Mouse (Mus musculus) MEL (cell line): Measurements from ENCODE around the gene Foxi2. TPM values are rescaled to one million over a fixed set of nuclear protein-coding genes. Genes with fewer than 3 reads are reported as not detected.

Experiments
- DNase-seq: peaks from one replicate; pipeline ENCODE4 v3.0.0; 2011; ENCODE audit warnings: low read depth, low spot score
- H3K27ac ChIP-seq: 2 replicates; pipeline ENCODE4 v1.5.1; 2012; ENCODE audit warnings: low read depth, mild to moderate bottlenecking, control low read depth, low read length, moderate library complexity; ENCODE audit not compliant: control insufficient read depth
- H3K27me3 ChIP-seq, 2 experiments: fragments of 150-350 bp in 1 of 2; sonication (generic) in 1 of 2; 2 replicates each; pipeline ENCODE4 v1.6.1; 2012; ENCODE audit warnings: low read length in 2 of 2, mild to moderate bottlenecking in 2 of 2, improper control_type of control experiment in 1 of 2, moderate library complexity in 1 of 2; ENCODE audit not compliant: insufficient read depth in 2 of 2, control insufficient read depth in 1 of 2
- H3K36me3 ChIP-seq, 2 experiments: 2 replicates each; pipeline ENCODE4 v1.6.1; 2012 to 2014; ENCODE audit warnings: low read length in 2 of 2, improper control_type of control experiment in 1 of 2, inconsistent platforms in 1 of 2, mild to moderate bottlenecking in 1 of 2; ENCODE audit not compliant: insufficient read depth in 2 of 2, control insufficient read depth in 1 of 2
- H3K4me1 ChIP-seq, 2 experiments: fragments of 150-350 bp in 1 of 2; sonication (generic) in 1 of 2; 2 replicates each; pipeline ENCODE4 v1.6.1; 2012; ENCODE audit warnings: low read length in 2 of 2, improper control_type of control experiment in 1 of 2, mild to moderate bottlenecking in 1 of 2; ENCODE audit not compliant: insufficient read depth in 2 of 2, control insufficient read depth in 1 of 2
- H3K4me3 ChIP-seq, 2 experiments: fragments of 150-350 bp in 1 of 2; sonication (generic) in 1 of 2; 2 replicates each; pipeline ENCODE4 v1.5.1; 2012; ENCODE audit warnings: low read depth in 2 of 2, low read length in 2 of 2, mild to moderate bottlenecking in 2 of 2, moderate library complexity in 2 of 2, control low read depth in 1 of 2, improper control_type of control experiment in 1 of 2; ENCODE audit not compliant: control insufficient read depth in 1 of 2, insufficient read depth in 1 of 2
- H3K79me2 ChIP-seq: 2 replicates; pipeline ENCODE4 v1.6.1; 2012; ENCODE audit warnings: mild to moderate bottlenecking, low read length, moderate library complexity; ENCODE audit not compliant: control insufficient read depth, poor library complexity, insufficient read depth
- H3K9ac ChIP-seq: 2 replicates; pipeline ENCODE4 v1.6.1; 2012; ENCODE audit warnings: low read depth, mild to moderate bottlenecking, control low read depth, low read length, moderate library complexity; ENCODE audit not compliant: control insufficient read depth, poor library complexity, severe bottlenecking
- H3K9me3 ChIP-seq: fragments of 150-350 bp; sonication (generic); replicated peaks from 2 replicates; pipeline ENCODE4 v1.6.1; 2012; ENCODE audit warnings: mild to moderate bottlenecking, low read length, improper control_type of control experiment, moderate library complexity; ENCODE audit not compliant: insufficient read depth
- CTCF ChIP-seq, 3 experiments: IDR thresholded peaks in 2 of 3; conservative IDR thresholded peaks in 1 of 3; 2 replicates each; pipeline ENCODE4 v1.5.1; 2011 to 2012; ENCODE audit warnings: low read length in 3 of 3, low read depth in 2 of 3, mild to moderate bottlenecking in 2 of 3, improper control_type of control experiment in 1 of 3, inconsistent platforms in 1 of 3, mixed read lengths in 1 of 3, moderate library complexity in 1 of 3; ENCODE audit not compliant: control insufficient read depth in 1 of 3, insufficient read depth in 1 of 3, poor library complexity in 1 of 3, severe bottlenecking in 1 of 3
- E2F4 ChIP-seq: IDR thresholded peaks from 2 replicates; pipeline ENCODE4 v1.6.1; 2011; ENCODE audit warnings: low read depth, low read length, improper control_type of control experiment, borderline replicate concordance
- ELF1 ChIP-seq: IDR thresholded peaks from 2 replicates; pipeline ENCODE4 v1.6.1; 2014; ENCODE audit warnings: low read depth, mild to moderate bottlenecking, inconsistent platforms, low read length, improper control_type of control experiment, moderate library complexity
- EP300 ChIP-seq, 2 experiments: IDR thresholded peaks; 2 replicates each; pipeline ENCODE4 v1.6.1; 2011; ENCODE audit warnings: improper control_type of control experiment in 2 of 2, low read length in 2 of 2, low read depth in 1 of 2, mild to moderate bottlenecking in 1 of 2
- ETS1 ChIP-seq: IDR thresholded peaks from 2 replicates; pipeline ENCODE4 v1.6.1; 2012; ENCODE audit warnings: low read depth, mild to moderate bottlenecking, inconsistent platforms, low read length, improper control_type of control experiment, moderate library complexity
- GABPA ChIP-seq: IDR thresholded peaks from 2 replicates; pipeline ENCODE4 v1.6.1; 2012; ENCODE audit warnings: low read depth, mild to moderate bottlenecking, inconsistent platforms, low read length, improper control_type of control experiment, moderate library complexity
- GATA1 ChIP-seq: IDR thresholded peaks from 2 replicates; pipeline ENCODE4 v1.6.1; 2011; ENCODE audit warnings: low read depth, low read length, improper control_type of control experiment
- JUND ChIP-seq: IDR thresholded peaks from 2 replicates; pipeline ENCODE4 v1.6.1; 2011; ENCODE audit warnings: low read depth, mild to moderate bottlenecking, improper control_type of control experiment, low read length
- KAT2A ChIP-seq: conservative IDR thresholded peaks from 2 replicates; pipeline ENCODE4 v1.6.1; 2012; ENCODE audit warnings: low read depth, low read length, improper control_type of control experiment, inconsistent platforms
- MAX ChIP-seq: IDR thresholded peaks from 2 replicates; pipeline ENCODE4 v1.6.1; 2011; ENCODE audit warnings: low read length, improper control_type of control experiment
- MAZ ChIP-seq: IDR thresholded peaks from 2 replicates; pipeline ENCODE4 v1.6.1; 2012; ENCODE audit warnings: low read depth, mild to moderate bottlenecking, inconsistent platforms, low read length, improper control_type of control experiment
- MEF2A ChIP-seq: IDR thresholded peaks from 2 replicates; pipeline ENCODE4 v1.6.1; 2014; ENCODE audit warnings: low read depth, mild to moderate bottlenecking, inconsistent platforms, low read length, improper control_type of control experiment; ENCODE audit not compliant: poor library complexity, insufficient replicate concordance, severe bottlenecking; ENCODE audit errors: extremely low read depth
- MYB ChIP-seq: IDR thresholded peaks from 2 replicates; pipeline ENCODE4 v1.6.1; 2011; ENCODE audit warnings: mild to moderate bottlenecking, low read depth, low read length, improper control_type of control experiment
- MYC ChIP-seq: IDR thresholded peaks from 2 replicates; pipeline ENCODE4 v1.6.1; 2011; ENCODE audit warnings: low read depth, mild to moderate bottlenecking, low read length, improper control_type of control experiment, moderate library complexity
- NRF1 ChIP-seq: IDR thresholded peaks from 2 replicates; pipeline ENCODE4 v1.6.1; 2014; ENCODE audit warnings: low read depth, mild to moderate bottlenecking, inconsistent platforms, low read length, improper control_type of control experiment, moderate library complexity; ENCODE audit not compliant: poor library complexity, insufficient read depth, severe bottlenecking
- POLR2A ChIP-seq, 2 experiments: IDR thresholded peaks; 2 replicates each; pipeline ENCODE4 v1.6.1; 2011 to 2012; ENCODE audit warnings: low read length in 2 of 2, mild to moderate bottlenecking in 2 of 2, control low read depth in 1 of 2, improper control_type of control experiment in 1 of 2, low read depth in 1 of 2, moderate library complexity in 1 of 2; ENCODE audit not compliant: control insufficient read depth in 1 of 2, insufficient read depth in 1 of 2, poor library complexity in 1 of 2
- POLR2AphosphoS2 ChIP-seq: IDR thresholded peaks from 2 replicates; pipeline ENCODE4 v1.6.1; 2011; ENCODE audit warnings: low read length, improper control_type of control experiment
- POLR2AphosphoS5 ChIP-seq: IDR thresholded peaks from 2 replicates; pipeline ENCODE4 v1.6.1; 2012; ENCODE audit warnings: low read depth, borderline replicate concordance, mild to moderate bottlenecking, inconsistent platforms, low read length, moderate library complexity, mixed read lengths
- RAD21 ChIP-seq: IDR thresholded peaks from 2 replicates; pipeline ENCODE4 v1.6.1; 2011; ENCODE audit warnings: mild to moderate bottlenecking, low read depth, low read length, improper control_type of control experiment
- RCOR1 ChIP-seq: IDR thresholded peaks from 2 replicates; pipeline ENCODE4 v1.6.1; 2012; ENCODE audit warnings: low read depth, mild to moderate bottlenecking, inconsistent platforms, low read length, improper control_type of control experiment
- SMC3 ChIP-seq: IDR thresholded peaks from 2 replicates; pipeline ENCODE4 v1.6.1; 2011; ENCODE audit warnings: low read depth, low read length, improper control_type of control experiment
- TAL1 ChIP-seq: IDR thresholded peaks from 2 replicates; pipeline ENCODE4 v1.6.1; 2012; ENCODE audit warnings: mild to moderate bottlenecking, inconsistent platforms, low read length, moderate library complexity, mixed read lengths
- TBP ChIP-seq: IDR thresholded peaks from 2 replicates; pipeline ENCODE4 v1.8.0; 2011; ENCODE audit warnings: low read depth, low read length, improper control_type of control experiment
- TCF12 ChIP-seq: IDR thresholded peaks from 2 replicates; pipeline ENCODE4 v1.6.1; 2014; ENCODE audit warnings: low read depth, mild to moderate bottlenecking, inconsistent platforms, low read length, improper control_type of control experiment, moderate library complexity
- ZC3H11A ChIP-seq: IDR thresholded peaks from 2 replicates; pipeline ENCODE4 v1.6.1; 2012; ENCODE audit warnings: low read depth, mild to moderate bottlenecking, inconsistent platforms, low read length, improper control_type of control experiment
- ZNF384 ChIP-seq: IDR thresholded peaks from 2 replicates; pipeline ENCODE4 v1.6.1; 2012; ENCODE audit warnings: low read depth, mild to moderate bottlenecking, inconsistent platforms, low read length, improper control_type of control experiment
- polyA plus RNA-seq, 2 experiments: library from polyadenylated mRNA; stranded (reverse) in 1 of 2; unstranded in 1 of 2; fragments of >175 nt in 1 of 2; fragments of >200 nt in 1 of 2; gene quantifications; 2 replicates each; pipeline versions ENCODE4 v1.2.1 to v1.2.4; 2012; ENCODE audit warnings: low replicate concordance in 2 of 2, low read depth in 1 of 2; ENCODE audit not compliant: insufficient read length in 2 of 2, insufficient read depth in 1 of 2, missing spikeins in 1 of 2
- total RNA-seq: library from RNA; depleted of rRNA; stranded (reverse); fragments of 300-350 nt; gene quantifications from 2 replicates; pipeline ENCODE4 v1.2.3, GENCODE M21; 2012

Gene Foxi2
- total and polyA plus RNA-seq, 3 experiments: not detected

GRCm38 (mm10) chr7:135403416-135403815 lies 6.7 kb upstream of the Foxi2 start:
- TF ChIP-seq POLR2AphosphoS2: no peak
- no peak for TF ChIP-seq MYC
- no peak for TF ChIP-seq KAT2A
- peak; percentile 75 for TF ChIP-seq ZC3H11A
- no peak for TF ChIP-seq ELF1
- peak; percentile 85 for TF ChIP-seq RAD21
- no peak for TF ChIP-seq RCOR1
- no peak for TF ChIP-seq TBP
- TF ChIP-seq MEF2A: no peak
- no peak for TF ChIP-seq ETS1
- TF ChIP-seq E2F4: no peak
- TF ChIP-seq TCF12: no peak
- TF ChIP-seq SMC3: peak; percentile 83
- TF ChIP-seq ZNF384: no peak
- TF ChIP-seq JUND: no peak
- no peak for TF ChIP-seq TAL1
- TF ChIP-seq GABPA: no peak
- TF ChIP-seq POLR2A (IDR thresholded peaks at IDR 0.05; ENCODE audit: control insufficient read depth in 1 of 2, insufficient read depth in 1 of 2, low read depth in 1 of 2, low read length in 2 of 2, poor library complexity in 1 of 2): no peak
- TF ChIP-seq EP300 (IDR thresholded peaks at IDR 0.05; ENCODE audit: low read depth in 1 of 2, low read length in 2 of 2): no peak
- TF ChIP-seq CTCF (IDR thresholded peaks at IDR 0.05 in 2 of 3, conservative IDR thresholded peaks at IDR 0.05 in 1 of 3; ENCODE audit: control insufficient read depth in 1 of 3, insufficient read depth in 1 of 3, low read depth in 2 of 3, low read length in 3 of 3, poor library complexity in 1 of 3, severe bottlenecking in 1 of 3): peak; percentile 66 to 91 (median 80)
- no peaks in the 10 kb centered on the region; a peak in 2 of 4 replicates for H3K27me3 ChIP-seq
- H3K9me3 ChIP-seq: no peaks in the 10 kb centered on the region
- DNase-seq: peak; percentile 71
- H3K4me3 ChIP-seq: no peak overlapping the region
- no peak overlapping the region for H3K9ac ChIP-seq
- no peak overlapping the region for H3K27ac ChIP-seq
- H3K36me3 ChIP-seq: no peaks in the 10 kb centered on the region
- no peaks in the 10 kb centered on the region for H3K79me2 ChIP-seq
- no peaks in the 10 kb centered on the region for H3K4me1 ChIP-seq

DNA sequence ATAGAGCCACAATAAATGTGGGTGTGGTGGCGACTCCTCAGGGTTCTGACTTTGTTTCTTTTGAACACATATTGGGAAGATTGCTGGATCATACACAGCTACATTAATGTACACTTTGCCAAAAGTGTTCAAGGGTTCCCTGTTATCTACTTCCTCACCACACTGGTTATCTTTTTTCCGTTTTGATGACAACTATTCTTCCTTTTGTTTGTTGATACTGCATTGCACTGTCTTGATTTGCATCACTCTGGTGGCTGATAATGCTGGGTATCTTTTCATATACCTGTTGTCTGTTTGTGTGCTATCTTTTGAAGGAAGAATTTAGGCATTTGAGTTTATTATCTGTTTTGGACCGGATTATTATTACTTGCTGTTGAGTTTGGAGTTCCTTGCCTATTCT lies 3.3 kb upstream of the Foxi2 start:
- no peaks in the 10 kb centered on the region for H3K36me3 ChIP-seq
- H3K27me3 ChIP-seq: no peaks in the 10 kb centered on the region; a peak in 1 of 4 replicates
- H3K27ac ChIP-seq: no peak overlapping the region
- H3K4me3 ChIP-seq: no peak overlapping the region
- H3K9me3 ChIP-seq: no peaks in the 10 kb centered on the region
- DNase-seq: peak; percentile 5
- H3K4me1 ChIP-seq: no peaks in the 10 kb centered on the region
- no peak for TF ChIP-seq TBP
- no peak for TF ChIP-seq POLR2AphosphoS5
- peak; percentile 27; the same call in 1 of the 2 replicates for TF ChIP-seq TCF12
- no peak for TF ChIP-seq NRF1
- no peak for TF ChIP-seq SMC3
- TF ChIP-seq MYB: no peak
- peak; percentile 23 to 59; a peak in 3 of 4 replicates for TF ChIP-seq EP300 (IDR thresholded peaks at IDR 0.05; ENCODE audit: low read depth in 1 of 2, low read length in 2 of 2)
- no peak for TF ChIP-seq KAT2A
- no peak for TF ChIP-seq MAX
- TF ChIP-seq GATA1: peak; percentile 53; the same call in 1 of the 2 replicates
- TF ChIP-seq MAZ: no peak
- no peak for TF ChIP-seq ZNF384
- TF ChIP-seq, all 39 proteins: peak for 3
- Histone ChIP-seq H3K79me2 (no peaks in the 10 kb centered on the region), H3K9ac (no peak overlapping the region)
